Mouse (Mus musculus): ENCODE results near the gene Naaladl1. TPM values are rescaled to one million over a fixed set of nuclear protein-coding genes. Genes with fewer than 3 reads are reported as not detected.
A peak's percentile ranks its signal among the peaks of the same experiment; 100 is the strongest.

Naaladl1 gene
- 2.5 TPM in 2 replicates for polyA plus RNA-seq (2015; fragmentation: Nextera tagmentation; extraction: Ambion mirVana)

DNA sequence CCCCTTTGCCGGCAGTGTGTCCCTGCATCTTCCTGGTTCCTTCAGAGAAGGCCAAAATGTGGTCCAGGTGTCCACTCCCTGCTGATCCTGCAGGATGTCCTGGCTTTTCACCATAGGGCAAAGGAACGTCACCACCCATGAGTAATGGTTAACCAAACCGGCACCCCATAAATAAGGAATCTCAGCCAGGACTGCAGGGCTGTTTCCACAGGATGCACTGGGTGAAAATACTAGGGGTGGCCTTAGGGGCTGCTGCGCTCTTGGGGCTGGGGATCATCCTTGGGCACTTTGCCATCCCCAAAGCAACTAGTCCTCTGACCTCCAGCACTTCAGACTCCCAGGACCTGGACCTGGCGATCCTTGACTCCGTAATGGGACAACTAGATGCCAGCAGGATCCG, at the start of gene Naaladl1:
TSS of gene Naaladl1 (plus strand) at position 197 of the 400 bp plus-strand sequence.
- no peaks in the 10 kb centered on the region for H3K9me3 ChIP-seq (replicated peaks; ENCODE audit: control insufficient read depth, low read length)
- H3K27me3 ChIP-seq (ENCODE audit: control insufficient read depth, insufficient read depth, low read depth, low read length): no peaks in the 10 kb centered on the region
- no peak within 1 kb of the TSS for H3K4me3 ChIP-seq (ENCODE audit: low read depth, low read length)
- WGBS (ENCODE audit: insufficient replicate concordance): 81% methylated on average over 7 of the region's 7 CpGs
- H3K4me1 ChIP-seq (ENCODE audit: control insufficient read depth, low read depth, low read length): peaks cover 33% of the 10 kb centered on the region
- no peak within 1 kb of the TSS for H3K9ac ChIP-seq (ENCODE audit: low read depth, low read length)
- H3K36me3 ChIP-seq (ENCODE audit: control insufficient read depth, insufficient read depth): no peaks in the 10 kb centered on the region
- no peak within 1 kb of the TSS for H3K4me2 ChIP-seq (ENCODE audit: low read depth, low read length)
- ATAC-seq (ENCODE audit: low read depth): no peak
- H3K27ac ChIP-seq (ENCODE audit: low read length): no peak within 1 kb of the TSS

DNA sequence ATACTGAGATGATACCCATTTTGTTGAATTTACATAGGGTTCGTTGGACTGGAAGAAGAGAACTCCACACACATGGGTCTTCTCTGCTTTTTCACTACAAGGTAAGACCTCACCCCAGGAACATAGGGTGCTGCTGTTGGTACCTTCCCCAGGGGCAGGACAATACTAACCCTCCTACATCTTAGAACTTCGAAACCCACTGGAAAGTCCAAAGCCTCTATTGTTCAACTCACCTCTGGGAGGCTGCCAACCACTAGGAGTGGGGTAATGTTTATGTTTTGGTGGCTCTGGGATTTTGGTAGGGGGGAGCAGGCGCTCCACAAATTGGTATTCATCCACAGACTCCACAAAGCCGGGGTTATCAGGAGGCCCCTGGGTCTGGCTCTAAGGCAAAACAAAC, 48.9 kb upstream of the Naaladl1 start:
- peaks cover 47% of the 10 kb centered on the region for H3K36me3 ChIP-seq (ENCODE audit: control insufficient read depth, insufficient read depth)
- peak overlapping the region; percentile 80; the same call in 1 of the 2 replicates for H3K27ac ChIP-seq (ENCODE audit: low read length)
- H3K9ac ChIP-seq (ENCODE audit: low read depth, low read length): peak overlapping the region; percentile 88
- no peaks in the 10 kb centered on the region for H3K9me3 ChIP-seq (replicated peaks; ENCODE audit: control insufficient read depth, low read length)
- H3K4me3 ChIP-seq (ENCODE audit: low read depth, low read length): peak overlapping the region; percentile 94
- 39% methylated on average over 4 of the region's 4 CpGs for WGBS (ENCODE audit: insufficient replicate concordance)
- peak overlapping the region; percentile 96 for H3K4me2 ChIP-seq (ENCODE audit: low read depth, low read length)
- ATAC-seq (ENCODE audit: low read depth): no peak
- H3K4me1 ChIP-seq (ENCODE audit: control insufficient read depth, low read depth, low read length): peaks cover 26% of the 10 kb centered on the region
- H3K27me3 ChIP-seq (ENCODE audit: control insufficient read depth, insufficient read depth, low read depth, low read length): no peaks in the 10 kb centered on the region

DNA sequence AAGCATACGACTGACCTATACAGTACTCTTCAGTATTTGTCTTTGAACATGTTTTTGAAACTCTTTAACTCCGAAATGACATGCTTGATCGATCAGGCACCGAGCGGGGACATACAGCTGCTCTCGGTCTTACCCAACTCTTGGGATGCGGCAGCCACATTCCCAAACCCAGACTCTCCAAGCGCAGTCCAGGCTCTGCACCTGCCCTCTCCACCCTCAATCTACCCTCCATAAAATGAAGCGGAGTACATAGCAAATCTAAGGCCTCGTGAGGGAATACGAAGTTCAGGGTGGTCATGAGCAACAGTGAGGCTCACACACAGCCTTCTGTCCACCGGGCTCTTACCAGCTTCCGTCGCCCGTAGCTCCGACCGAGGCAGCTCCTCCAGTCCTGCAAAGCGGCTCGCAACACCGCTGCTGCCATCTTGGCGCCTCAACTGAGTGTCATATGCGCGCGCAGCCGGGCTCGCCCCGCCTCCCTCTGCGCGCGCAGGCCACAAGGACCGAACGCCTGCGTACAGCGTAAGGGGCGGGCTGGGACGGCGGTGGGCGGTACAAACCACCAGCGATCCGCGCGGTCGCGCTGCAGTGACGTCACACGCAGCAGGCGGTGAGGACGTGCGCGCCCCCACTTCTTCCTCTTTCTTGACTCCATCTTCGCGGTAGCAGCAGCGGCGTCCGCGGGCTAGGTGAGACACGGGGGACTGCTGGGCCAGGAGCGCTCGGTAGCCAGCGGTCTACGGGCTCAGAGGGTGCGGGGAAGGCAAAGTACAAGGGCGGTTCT, 48.1 kb upstream of the Naaladl1 start, which contains the start of the genes Mrpl49 and Fau:
TSS of gene Mrpl49 (minus strand) at position 473 of the 784 bp plus-strand sequence.
TSS of gene Fau (plus strand) at position 532 of the 784 bp plus-strand sequence.
- WGBS (ENCODE audit: insufficient replicate concordance): under 1% methylated on average over 55 of the region's 63 CpGs
- H3K9ac ChIP-seq (ENCODE audit: low read depth, low read length): peak within 1 kb of the TSS; percentile 91
- peak; percentile 82 for ATAC-seq (ENCODE audit: low read depth)
- H3K4me1 ChIP-seq (ENCODE audit: control insufficient read depth, low read depth, low read length): peaks cover 34% of the 10 kb centered on the region
- no peaks in the 10 kb centered on the region for H3K9me3 ChIP-seq (replicated peaks; ENCODE audit: control insufficient read depth, low read length)
- H3K4me3 ChIP-seq (ENCODE audit: low read depth, low read length): peak within 1 kb of the TSS; percentile 94
- H3K36me3 ChIP-seq (ENCODE audit: control insufficient read depth, insufficient read depth): peaks cover 39% of the 10 kb centered on the region
- H3K4me2 ChIP-seq (ENCODE audit: low read depth, low read length): peak within 1 kb of the TSS; percentile 96
- H3K27me3 ChIP-seq (ENCODE audit: control insufficient read depth, insufficient read depth, low read depth, low read length): no peaks in the 10 kb centered on the region
- H3K27ac ChIP-seq (ENCODE audit: low read length): peak within 1 kb of the TSS; percentile 83

DNA sequence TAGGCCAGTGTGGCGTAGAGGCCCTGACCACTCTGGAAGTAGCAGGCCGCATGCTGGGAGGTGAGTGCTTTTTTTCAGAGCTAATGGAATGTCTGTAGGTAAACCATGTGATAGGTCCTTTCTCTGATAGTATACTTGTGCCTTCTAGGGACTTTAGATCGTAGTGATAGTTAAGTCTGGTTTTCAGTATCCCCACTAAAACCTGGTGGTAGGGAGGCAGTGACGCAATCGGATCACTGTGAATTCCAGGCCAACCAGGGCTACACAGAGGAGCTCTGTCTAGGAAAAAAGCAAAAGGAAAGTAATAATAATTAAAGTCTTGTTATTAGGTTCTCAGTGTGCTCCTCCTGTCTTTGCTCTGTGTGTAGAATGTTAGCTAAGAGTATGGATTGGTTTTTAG, 47.1 kb upstream of the Naaladl1 start:
- Histone ChIP-seq H3K9me3 (replicated peaks; ENCODE audit: control insufficient read depth, low read length) (no peaks in the 10 kb centered on the region), H3K4me1 (ENCODE audit: control insufficient read depth, low read depth, low read length) (peaks cover 37% of the 10 kb centered on the region), H3K36me3 (ENCODE audit: control insufficient read depth, insufficient read depth) (peaks cover 29% of the 10 kb centered on the region), H3K27ac (ENCODE audit: low read length) (peak overlapping the region; percentile 83), H3K4me3 (ENCODE audit: low read depth, low read length) (peak overlapping the region; percentile 94), H3K9ac (ENCODE audit: low read depth, low read length) (peak overlapping the region; percentile 91), H3K27me3 (ENCODE audit: control insufficient read depth, insufficient read depth, low read depth, low read length) (no peaks in the 10 kb centered on the region), H3K4me2 (ENCODE audit: low read depth, low read length) (peak overlapping the region; percentile 73)
- ATAC-seq (ENCODE audit: low read depth): no peak
- WGBS (ENCODE audit: insufficient replicate concordance): 22% methylated on average over 5 of the region's 5 CpGs

DNA sequence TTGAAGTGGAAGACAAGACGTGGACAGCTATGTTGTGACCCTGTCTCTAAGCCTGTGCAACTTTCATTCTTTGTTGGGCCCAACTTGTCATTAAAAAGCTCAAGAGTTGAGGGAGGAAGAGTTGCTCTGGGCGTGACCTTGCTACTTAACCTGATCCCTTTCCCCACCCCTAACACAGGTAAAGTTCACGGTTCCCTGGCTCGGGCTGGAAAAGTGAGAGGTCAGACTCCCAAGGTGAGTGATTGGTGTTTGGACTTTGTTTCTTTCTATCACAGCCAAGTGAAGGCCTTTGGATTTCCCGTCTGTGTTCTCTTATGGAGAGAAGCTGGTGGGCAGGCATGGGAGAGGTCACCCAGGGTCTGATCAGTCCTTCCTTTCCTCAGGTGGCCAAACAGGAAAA, 46.6 kb upstream of the Naaladl1 start:
- 58% methylated on average over 5 of the region's 5 CpGs for WGBS (ENCODE audit: insufficient replicate concordance)
- no peak for ATAC-seq (ENCODE audit: low read depth)
- Histone ChIP-seq H3K27ac (ENCODE audit: low read length) (peak overlapping the region; percentile 83), H3K36me3 (ENCODE audit: control insufficient read depth, insufficient read depth) (peaks cover 25% of the 10 kb centered on the region), H3K9ac (ENCODE audit: low read depth, low read length) (peak overlapping the region; percentile 91), H3K27me3 (ENCODE audit: control insufficient read depth, insufficient read depth, low read depth, low read length) (no peaks in the 10 kb centered on the region), H3K4me1 (ENCODE audit: control insufficient read depth, low read depth, low read length) (peaks cover 37% of the 10 kb centered on the region), H3K9me3 (replicated peaks; ENCODE audit: control insufficient read depth, low read length) (no peaks in the 10 kb centered on the region), H3K4me2 (ENCODE audit: low read depth, low read length) (peak overlapping the region; percentile 73), H3K4me3 (ENCODE audit: low read depth, low read length) (peak overlapping the region; percentile 94)

DNA sequence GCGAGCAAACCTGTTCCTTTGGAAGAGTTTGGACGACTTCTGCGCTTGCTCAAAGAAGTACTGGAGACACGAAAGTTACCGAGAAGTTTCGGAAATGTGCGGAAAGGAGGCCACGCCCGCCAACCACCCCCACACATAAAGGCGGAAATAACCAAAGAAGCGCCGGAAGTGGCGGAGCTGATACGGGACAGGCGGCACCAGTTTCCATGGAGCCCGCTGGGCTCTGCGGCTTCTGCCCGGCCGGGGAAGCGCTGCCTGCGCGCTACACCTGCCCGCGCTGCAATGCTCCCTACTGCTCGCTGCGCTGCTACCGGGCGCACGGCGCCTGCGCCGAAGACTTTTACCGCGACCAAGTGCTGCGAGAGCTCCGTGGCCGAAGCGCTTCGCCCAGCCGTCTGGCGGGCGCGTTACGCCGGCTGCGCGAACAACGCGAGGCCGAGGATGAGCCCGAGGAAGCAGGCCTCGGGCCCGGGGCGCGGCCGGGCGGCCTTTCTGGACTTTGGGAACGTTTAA, 44.5 kb upstream of the Naaladl1 start, which contains the start of gene Znhit2:
TSS of gene Znhit2 (plus strand) at position 172 of the 513 bp plus-strand sequence.
- no peaks in the 10 kb centered on the region for H3K27me3 ChIP-seq (ENCODE audit: control insufficient read depth, insufficient read depth, low read depth, low read length)
- peaks cover 11% of the 10 kb centered on the region for H3K36me3 ChIP-seq (ENCODE audit: control insufficient read depth, insufficient read depth)
- H3K4me3 ChIP-seq (ENCODE audit: low read depth, low read length): peak within 1 kb of the TSS; percentile 79
- peak; percentile 72 for ATAC-seq (ENCODE audit: low read depth)
- H3K4me2 ChIP-seq (ENCODE audit: low read depth, low read length): peak within 1 kb of the TSS; percentile 99
- H3K9ac ChIP-seq (ENCODE audit: low read depth, low read length): peak within 1 kb of the TSS; percentile 79
- H3K9me3 ChIP-seq (replicated peaks; ENCODE audit: control insufficient read depth, low read length): no peaks in the 10 kb centered on the region
- H3K4me1 ChIP-seq (ENCODE audit: control insufficient read depth, low read depth, low read length): peaks cover 35% of the 10 kb centered on the region
- H3K27ac ChIP-seq (ENCODE audit: low read length): peak within 1 kb of the TSS; percentile 97
- under 1% methylated on average over 58 of the region's 58 CpGs for WGBS (ENCODE audit: insufficient replicate concordance)

DNA sequence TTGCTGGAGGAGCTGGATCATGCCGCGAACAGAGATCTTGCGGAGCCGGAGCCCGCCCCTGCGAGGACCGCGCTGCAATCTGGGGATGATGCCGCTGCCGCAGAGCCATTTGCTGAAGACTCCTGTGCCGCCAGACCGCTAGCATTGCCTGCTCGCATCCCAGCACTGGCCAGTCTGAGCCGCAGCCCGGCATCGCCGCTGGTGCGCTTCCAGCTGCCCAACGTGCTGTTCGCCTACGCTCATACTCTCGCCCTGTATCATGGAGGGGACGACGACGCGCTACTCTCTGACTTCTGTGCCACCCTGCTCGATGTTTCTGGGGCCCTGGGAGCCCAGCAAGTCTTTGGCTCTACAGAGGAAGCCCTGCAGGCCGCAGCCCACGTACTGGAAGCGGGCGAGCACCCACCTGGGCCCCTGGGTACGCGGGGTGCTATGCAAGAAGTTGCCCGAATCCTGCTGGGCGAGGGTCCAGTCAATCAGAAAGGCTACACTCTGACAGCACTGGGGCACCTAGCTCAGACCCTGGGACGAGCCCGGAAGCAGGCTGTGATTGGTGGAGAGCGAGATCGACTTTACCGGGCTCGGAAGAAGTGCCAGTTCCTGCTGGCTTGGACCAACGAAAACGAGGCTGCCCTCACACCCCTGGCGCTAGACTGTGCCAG, 43.8 kb upstream of the Naaladl1 start:
- H3K27ac ChIP-seq (ENCODE audit: low read length): peak overlapping the region; percentile 97
- ATAC-seq (ENCODE audit: low read depth): peak; percentile 6; the same call in 1 of the 2 replicates
- no peaks in the 10 kb centered on the region for H3K27me3 ChIP-seq (ENCODE audit: control insufficient read depth, insufficient read depth, low read depth, low read length)
- peaks cover 11% of the 10 kb centered on the region for H3K36me3 ChIP-seq (ENCODE audit: control insufficient read depth, insufficient read depth)
- peak overlapping the region; percentile 79 for H3K9ac ChIP-seq (ENCODE audit: low read depth, low read length)
- WGBS (ENCODE audit: insufficient replicate concordance): under 1% methylated on average over 44 of the region's 44 CpGs
- H3K9me3 ChIP-seq (replicated peaks; ENCODE audit: control insufficient read depth, low read length): no peaks in the 10 kb centered on the region
- H3K4me1 ChIP-seq (ENCODE audit: control insufficient read depth, low read depth, low read length): peaks cover 35% of the 10 kb centered on the region
- H3K4me2 ChIP-seq (ENCODE audit: low read depth, low read length): peak overlapping the region; percentile 99
- H3K4me3 ChIP-seq (ENCODE audit: low read depth, low read length): peak overlapping the region; percentile 79

DNA sequence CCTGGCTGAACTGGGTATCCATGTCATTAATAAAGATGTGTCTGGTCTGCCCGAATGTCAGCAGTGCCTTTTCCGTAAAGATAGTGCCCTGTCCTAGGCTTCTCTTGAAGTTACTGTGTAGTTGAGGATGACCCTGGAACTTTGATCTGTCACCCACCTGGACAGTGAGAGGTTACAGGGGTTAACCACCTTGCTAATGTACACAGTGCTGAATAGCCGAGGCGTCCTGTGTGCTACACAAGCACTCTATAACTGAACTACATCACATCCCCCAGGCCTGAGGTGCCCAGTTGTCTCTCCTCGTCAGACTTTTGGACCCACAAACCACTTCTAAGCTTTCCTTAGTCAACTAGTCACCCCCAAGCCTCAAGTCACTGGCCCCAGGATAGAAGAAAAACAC, 43.2 kb upstream of the Naaladl1 start:
- peaks cover 38% of the 10 kb centered on the region for H3K4me1 ChIP-seq (ENCODE audit: control insufficient read depth, low read depth, low read length)
- WGBS (ENCODE audit: insufficient replicate concordance): 42% methylated on average over 5 of the region's 5 CpGs
- peak overlapping the region; percentile 79 for H3K4me3 ChIP-seq (ENCODE audit: low read depth, low read length)
- no peaks in the 10 kb centered on the region for H3K9me3 ChIP-seq (replicated peaks; ENCODE audit: control insufficient read depth, low read length)
- peak overlapping the region; percentile 97 for H3K27ac ChIP-seq (ENCODE audit: low read length)
- H3K36me3 ChIP-seq (ENCODE audit: control insufficient read depth, insufficient read depth): peaks cover 11% of the 10 kb centered on the region
- H3K27me3 ChIP-seq (ENCODE audit: control insufficient read depth, insufficient read depth, low read depth, low read length): no peaks in the 10 kb centered on the region
- H3K9ac ChIP-seq (ENCODE audit: low read depth, low read length): peak overlapping the region; percentile 79
- peak; percentile 11; the same call in 1 of the 2 replicates for ATAC-seq (ENCODE audit: low read depth)
- peak overlapping the region; percentile 99 for H3K4me2 ChIP-seq (ENCODE audit: low read depth, low read length)
